In the genomic region with DNA sequence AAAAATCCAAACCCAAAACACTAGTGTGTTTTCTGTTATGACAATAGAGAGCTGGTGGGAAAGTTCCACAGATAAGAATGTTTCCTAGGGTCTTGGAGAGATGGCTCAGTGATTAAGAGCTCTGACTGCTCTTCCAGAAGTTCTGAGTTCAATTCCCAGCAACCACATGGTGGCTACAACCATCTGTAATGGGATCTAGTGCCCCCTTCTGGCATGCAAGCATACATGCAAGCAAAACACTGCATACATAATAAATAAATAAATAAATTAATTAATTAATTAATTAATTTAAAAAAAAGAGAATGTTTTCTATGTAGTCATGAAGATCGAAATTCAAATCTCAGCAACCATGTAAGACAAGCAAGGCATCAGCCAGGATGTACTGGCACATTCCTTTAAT, we compare ENCODE assay signal across 23 mouse cellular contexts. TPM values are rescaled to one million over a fixed set of nuclear protein-coding genes. Genes with fewer than 3 reads are reported as not detected.
A peak's percentile ranks its signal among the peaks of the same experiment; 100 is the strongest.
DNase-seq lines count a peak whose midpoint lies in the region; ATAC-seq and TF ChIP-seq lines count a peak whose summit lies in the region.
"Had no signal": no experiment of that assay in that cellular context is flagged by ENCODE, and none has a peak within 500 bp of the region (broad histone marks: within the 10 kb centered on the region; RNA-seq: fewer than 3 reads in every experiment).

No protein-coding gene starts in this region.

- WGBS in intestine, postnatal 0 days: 94% methylated on average over 1 of the region's 1 CpGs
- WGBS in intestine, embryonic 16.5 days: 100% methylated on average over 1 of the region's 1 CpGs
- 98% methylated on average over 1 of the region's 1 CpGs for WGBS in lung, postnatal 0 days
- 96% methylated on average over 1 of the region's 1 CpGs for WGBS in stomach, postnatal 0 days
- WGBS in hindbrain, embryonic 14.5 days: 92% methylated on average over 1 of the region's 1 CpGs

- TF ChIP-seq POLR2A in MEL (IDR thresholded peaks at IDR 0.05; ENCODE audit: control insufficient read depth in 1 of 2, insufficient read depth in 1 of 2, low read depth in 1 of 2, low read length in 2 of 2, poor library complexity in 1 of 2): no peak

- no peak for DNase-seq in lung, postnatal 0 days (ENCODE audit: low spot score)
- DNase-seq in lung, postnatal 36 days: no peak
- DNase-seq in MEL (ENCODE audit: low read depth, low spot score): peak; percentile 30
- no peak for DNase-seq in stomach, postnatal 0 days (ENCODE audit: low spot score)
- no peak for DNase-seq in hindbrain, embryonic 14.5 days (ENCODE audit: low spot score)
- DNase-seq: adrenal gland, postnatal 36 days; cerebellum, adult 2 months; cerebellum, postnatal 36 days; gastrocnemius, postnatal 10 days; heart, adult 18-20 months; kidney, adult 9 months; kidney, postnatal 4 days; lung, postnatal 4 days; right cerebral cortex, adult 18-20 months; thymus, postnatal 36 days had no signal

- no peak for ATAC-seq in intestine, postnatal 0 days
- ATAC-seq in intestine, embryonic 16.5 days: no peak
- ATAC-seq in lung, postnatal 0 days: no peak
- no peak for ATAC-seq in stomach, postnatal 0 days (ENCODE audit: low FRiP score, low TSS enrichment)
- ATAC-seq in hindbrain, embryonic 14.5 days (ENCODE audit: low FRiP score): no peak
- ATAC-seq: inflammation-experienced regulatory T-cells, adult 6 months had no signal

- no peak for TF ChIP-seq RAD21 in MEL (IDR thresholded peaks at IDR 0.05; ENCODE audit: low read depth, low read length)

- H3K4me2 ChIP-seq in intestine, postnatal 0 days (replicated peaks; ENCODE audit: low read depth): no peak overlapping the region
- H3K4me2 ChIP-seq in intestine, embryonic 16.5 days (ENCODE audit: low read depth, low read length): no peak overlapping the region
- no peak overlapping the region for H3K4me2 ChIP-seq in lung, postnatal 0 days (replicated peaks; ENCODE audit: low read depth, low read length)
- no peak overlapping the region for H3K4me2 ChIP-seq in stomach, postnatal 0 days (replicated peaks; ENCODE audit: low read depth)
- H3K4me2 ChIP-seq in hindbrain, embryonic 14.5 days (replicated peaks): no peak overlapping the region
- H3K4me2 ChIP-seq: embryonic facial prominence, embryonic 15.5 days; heart, embryonic 15.5 days; limb, embryonic 13.5 days; neural tube, embryonic 13.5 days had no signal

- no peak overlapping the region for H3K4me3 ChIP-seq in intestine, postnatal 0 days (ENCODE audit: low read depth, low read length)
- no peak overlapping the region for H3K4me3 ChIP-seq in intestine, embryonic 16.5 days (ENCODE audit: low read length)
- H3K4me3 ChIP-seq in lung, postnatal 0 days (ENCODE audit: low read depth, low read length): no peak overlapping the region
- no peak overlapping the region for H3K4me3 ChIP-seq in MEL (ENCODE audit: control insufficient read depth in 1 of 2, insufficient read depth in 1 of 2, low read depth in 2 of 2, low read length in 2 of 2)
- no peak overlapping the region for H3K4me3 ChIP-seq in stomach, postnatal 0 days (ENCODE audit: low read depth, low read length)
- H3K4me3 ChIP-seq in hindbrain, embryonic 14.5 days (replicated peaks; ENCODE audit: low read length): no peak overlapping the region
- H3K4me3 ChIP-seq: embryonic facial prominence, embryonic 15.5 days; forebrain, embryonic 10.5 days; heart, embryonic 15.5 days; limb, embryonic 13.5 days; neural tube, embryonic 13.5 days had no signal

- no peaks in the 10 kb centered on the region for H3K4me1 ChIP-seq in intestine, postnatal 0 days (replicated peaks; ENCODE audit: control insufficient read depth, insufficient read depth, low read length)
- H3K4me1 ChIP-seq in intestine, embryonic 16.5 days (ENCODE audit: control insufficient read depth, insufficient read depth, low read length): peaks cover 6% of the 10 kb centered on the region; the same call in 1 of the 2 replicates
- H3K4me1 ChIP-seq in lung, postnatal 0 days (ENCODE audit: insufficient read depth, low read depth, low read length): no peaks in the 10 kb centered on the region; the same call in 1 of the 2 replicates
- peaks cover 3 to 9% of the 10 kb centered on the region in 2 experiments; a peak in 3 of 4 replicates for H3K4me1 ChIP-seq in MEL (ENCODE audit: control insufficient read depth in 1 of 2, insufficient read depth in 2 of 2, low read length in 2 of 2)
- H3K4me1 ChIP-seq in stomach, postnatal 0 days (replicated peaks; ENCODE audit: control insufficient read depth, insufficient read depth): peaks cover 5% of the 10 kb centered on the region; the same call in 1 of the 2 replicates
- H3K4me1 ChIP-seq in hindbrain, embryonic 14.5 days (replicated peaks; ENCODE audit: control insufficient read depth, insufficient read depth, low read length): peaks cover 11% of the 10 kb centered on the region

- H3K27ac ChIP-seq in intestine, postnatal 0 days (ENCODE audit: low read depth, low read length): no peak overlapping the region
- no peak overlapping the region for H3K27ac ChIP-seq in intestine, embryonic 16.5 days (ENCODE audit: low read length)
- no peak overlapping the region for H3K27ac ChIP-seq in lung, postnatal 0 days (ENCODE audit: low read length)
- H3K27ac ChIP-seq in MEL (ENCODE audit: control insufficient read depth, low read depth, low read length): no peak overlapping the region
- H3K27ac ChIP-seq in stomach, postnatal 0 days (replicated peaks): no peak overlapping the region
- no peak overlapping the region for H3K27ac ChIP-seq in hindbrain, embryonic 14.5 days
- H3K27ac ChIP-seq: embryonic facial prominence, embryonic 15.5 days; forebrain, embryonic 10.5 days; heart, embryonic 15.5 days; limb, embryonic 13.5 days; neural tube, embryonic 13.5 days had no signal

- no peaks in the 10 kb centered on the region for H3K27me3 ChIP-seq in intestine, postnatal 0 days (replicated peaks; ENCODE audit: control insufficient read depth, insufficient read depth, low read length)
- H3K27me3 ChIP-seq in intestine, embryonic 16.5 days (replicated peaks; ENCODE audit: control insufficient read depth, insufficient read depth, low read length): no peaks in the 10 kb centered on the region
- H3K27me3 ChIP-seq in lung, postnatal 0 days (replicated peaks; ENCODE audit: insufficient read depth, low read length): no peaks in the 10 kb centered on the region
- no peaks in the 10 kb centered on the region for H3K27me3 ChIP-seq in MEL (ENCODE audit: control insufficient read depth in 1 of 2, insufficient read depth in 2 of 2, low read length in 2 of 2)
- H3K27me3 ChIP-seq in stomach, postnatal 0 days (ENCODE audit: control insufficient read depth, insufficient read depth, low read length): no peaks in the 10 kb centered on the region
- no peaks in the 10 kb centered on the region for H3K27me3 ChIP-seq in hindbrain, embryonic 14.5 days (ENCODE audit: control insufficient read depth, insufficient read depth, low read length)
- H3K27me3 ChIP-seq: embryonic facial prominence, embryonic 15.5 days; heart, embryonic 15.5 days; limb, embryonic 13.5 days; neural tube, embryonic 13.5 days had no signal

- no peak for TF ChIP-seq EP300 in lung, postnatal 0 days (IDR thresholded peaks at IDR 0.05)
- TF ChIP-seq EP300 in MEL (IDR thresholded peaks at IDR 0.05; ENCODE audit: low read depth in 1 of 2, low read length in 2 of 2): no peak
- no peak for TF ChIP-seq EP300 in stomach, postnatal 0 days (optimal IDR thresholded peaks at IDR 0.05)

- peaks cover 12% of the 10 kb centered on the region for H3K79me2 ChIP-seq in MEL (ENCODE audit: control insufficient read depth, insufficient read depth, low read length, poor library complexity)

- peak; percentile 29 for TF ChIP-seq CTCF in intestine, postnatal 0 days (IDR thresholded peaks at IDR 0.05; ENCODE audit: low read depth)
- peak; percentile 17; the same call in 1 of the 2 replicates for TF ChIP-seq CTCF in lung, postnatal 0 days (IDR thresholded peaks at IDR 0.05)
- peak; percentile 16 to 28 (median 23); a peak in 4 of 6 replicates for TF ChIP-seq CTCF in MEL (IDR thresholded peaks at IDR 0.05 in 2 of 3, conservative IDR thresholded peaks at IDR 0.05 in 1 of 3; ENCODE audit: control insufficient read depth in 1 of 3, insufficient read depth in 1 of 3, low read depth in 2 of 3, low read length in 3 of 3, poor library complexity in 1 of 3, severe bottlenecking in 1 of 3)
- TF ChIP-seq CTCF in stomach, postnatal 0 days (IDR thresholded peaks at IDR 0.05; ENCODE audit: low read depth): 0 out of 2 replicates have a peak, but pooled peaks have one; percentile 24

- peaks cover 30% of the 10 kb centered on the region for H3K36me3 ChIP-seq in intestine, postnatal 0 days (ENCODE audit: control insufficient read depth, insufficient read depth)
- peaks cover 10% of the 10 kb centered on the region; the same call in 1 of the 2 replicates for H3K36me3 ChIP-seq in intestine, embryonic 16.5 days (ENCODE audit: control insufficient read depth, insufficient read depth, low read length)
- peaks cover 18% of the 10 kb centered on the region for H3K36me3 ChIP-seq in lung, postnatal 0 days (ENCODE audit: insufficient read depth, low read length)
- H3K36me3 ChIP-seq in MEL (ENCODE audit: control insufficient read depth in 1 of 2, insufficient read depth in 2 of 2, low read length in 2 of 2): peaks cover 11 to 31% of the 10 kb centered on the region in 2 experiments
- H3K36me3 ChIP-seq in stomach, postnatal 0 days (ENCODE audit: control insufficient read depth, insufficient read depth, low read length): peaks cover 12% of the 10 kb centered on the region; the same call in 1 of the 2 replicates
- H3K36me3 ChIP-seq in hindbrain, embryonic 14.5 days (replicated peaks; ENCODE audit: control insufficient read depth, insufficient read depth): peaks cover 58% of the 10 kb centered on the region

- no peaks in the 10 kb centered on the region for H3K9me3 ChIP-seq in intestine, postnatal 0 days (ENCODE audit: control insufficient read depth)
- no peaks in the 10 kb centered on the region for H3K9me3 ChIP-seq in intestine, embryonic 16.5 days (ENCODE audit: control insufficient read depth, low read length)
- H3K9me3 ChIP-seq in lung, postnatal 0 days (ENCODE audit: low read length): no peaks in the 10 kb centered on the region
- no peaks in the 10 kb centered on the region for H3K9me3 ChIP-seq in MEL (replicated peaks; ENCODE audit: insufficient read depth, low read length)
- H3K9me3 ChIP-seq in stomach, postnatal 0 days (ENCODE audit: control insufficient read depth, low read length): no peaks in the 10 kb centered on the region
- no peaks in the 10 kb centered on the region for H3K9me3 ChIP-seq in hindbrain, embryonic 14.5 days (ENCODE audit: control insufficient read depth, low read length)
- H3K9me3 ChIP-seq: embryonic facial prominence, embryonic 15.5 days; forebrain, embryonic 10.5 days; heart, embryonic 15.5 days; limb, embryonic 13.5 days; neural tube, embryonic 13.5 days had no signal

- no peak overlapping the region for H3K9ac ChIP-seq in intestine, postnatal 0 days (ENCODE audit: low read depth, low read length)
- no peak overlapping the region for H3K9ac ChIP-seq in intestine, embryonic 16.5 days (ENCODE audit: low read depth, low read length)
- no peak overlapping the region for H3K9ac ChIP-seq in lung, postnatal 0 days (replicated peaks; ENCODE audit: low read depth)
- no peak overlapping the region for H3K9ac ChIP-seq in MEL (ENCODE audit: control insufficient read depth, low read depth, low read length, poor library complexity, severe bottlenecking)
- no peak overlapping the region for H3K9ac ChIP-seq in stomach, postnatal 0 days (ENCODE audit: low read length)
- H3K9ac ChIP-seq in hindbrain, embryonic 14.5 days: no peak overlapping the region
- H3K9ac ChIP-seq: embryonic facial prominence, embryonic 15.5 days; heart, embryonic 15.5 days; limb, embryonic 13.5 days; neural tube, embryonic 13.5 days had no signal

RNA-seq across cellular contexts. Expression of a gene that starts 6.2 kb away (rescaled TPM):
- 8.1 and 9.3 TPM in 2 replicates for polyA plus RNA-seq in intestine, postnatal 0 days (2015; fragmentation: Nextera tagmentation; extraction: Ambion mirVana)
- 14.6 and 20.3 TPM in 2 replicates for polyA plus RNA-seq in intestine, embryonic 16.5 days (2015; fragmentation: Nextera tagmentation; extraction: Ambion mirVana)
- polyA plus RNA-seq in lung, postnatal 0 days (2015; fragmentation: Nextera tagmentation; extraction: Ambion mirVana): 11.4 and 12.4 TPM in 2 replicates
- total RNA-seq in MEL (2012; rRNA removed): 66.6 and 78.5 TPM in 2 replicates
- polyA plus RNA-seq in MEL (2012; ENCODE audit: insufficient read depth in 1 of 2, insufficient read length in 2 of 2, low read depth in 1 of 2, low replicate concordance in 2 of 2, missing spikeins in 1 of 2): 100 to 1,000 TPM in 1 of 2 experiments, 10 to 100 TPM in 1; 56.6 to 233 TPM
- polyA plus RNA-seq in stomach, postnatal 0 days (2015; fragmentation: Nextera tagmentation; extraction: Ambion mirVana): 10.6 and 11.6 TPM in 2 replicates
- 19.7 and 21.5 TPM in 2 replicates for polyA plus RNA-seq in hindbrain, embryonic 14.5 days (2014; fragmentation: Nextera tagmentation; extraction: Ambion mirVana)

RNA-seq across cellular contexts. Expression of a gene that starts 53.5 kb away (rescaled TPM):
- 24.6 and 28.0 TPM in 2 replicates for polyA plus RNA-seq in intestine, postnatal 0 days (2015; fragmentation: Nextera tagmentation; extraction: Ambion mirVana)
- polyA plus RNA-seq in intestine, embryonic 16.5 days (2015; fragmentation: Nextera tagmentation; extraction: Ambion mirVana): 40.9 and 53.6 TPM in 2 replicates
- 31.3 and 35.1 TPM in 2 replicates for polyA plus RNA-seq in lung, postnatal 0 days (2015; fragmentation: Nextera tagmentation; extraction: Ambion mirVana)
- total RNA-seq in MEL (2012; rRNA removed): 74.3 and 84.9 TPM in 2 replicates
- polyA plus RNA-seq in MEL (2012; ENCODE audit: insufficient read depth in 1 of 2, insufficient read length in 2 of 2, low read depth in 1 of 2, low replicate concordance in 2 of 2, missing spikeins in 1 of 2): 100 to 1,000 TPM in 1 of 2 experiments, 10 to 100 TPM in 1; 76.8 to 503 TPM
- polyA plus RNA-seq in stomach, postnatal 0 days (2015; fragmentation: Nextera tagmentation; extraction: Ambion mirVana): 29.3 and 32.8 TPM in 2 replicates
- polyA plus RNA-seq in hindbrain, embryonic 14.5 days (2014; fragmentation: Nextera tagmentation; extraction: Ambion mirVana): 48.7 and 57.8 TPM in 2 replicates

RNA-seq across cellular contexts. Expression of a gene that starts 53.8 kb away (rescaled TPM):
- polyA plus RNA-seq in intestine, postnatal 0 days (2015; fragmentation: Nextera tagmentation; extraction: Ambion mirVana): 24.9 TPM in 2 replicates
- polyA plus RNA-seq in intestine, embryonic 16.5 days (2015; fragmentation: Nextera tagmentation; extraction: Ambion mirVana): 35.6 and 37.7 TPM in 2 replicates
- 13.0 and 14.9 TPM in 2 replicates for polyA plus RNA-seq in lung, postnatal 0 days (2015; fragmentation: Nextera tagmentation; extraction: Ambion mirVana)
- 26.9 and 28.5 TPM in 2 replicates for total RNA-seq in MEL (2012; rRNA removed)
- 10 to 100 TPM in 1 of 2 experiments, not detected in 1; 32.8 TPM for polyA plus RNA-seq in MEL (2012; ENCODE audit: insufficient read depth in 1 of 2, insufficient read length in 2 of 2, low read depth in 1 of 2, low replicate concordance in 2 of 2, missing spikeins in 1 of 2)
- polyA plus RNA-seq in stomach, postnatal 0 days (2015; fragmentation: Nextera tagmentation; extraction: Ambion mirVana): 20.9 and 23.7 TPM in 2 replicates
- 50.4 and 51.6 TPM in 2 replicates for polyA plus RNA-seq in hindbrain, embryonic 14.5 days (2014; fragmentation: Nextera tagmentation; extraction: Ambion mirVana)
